In genomic region chr7:24530062-24530931, GRCm38 (mm10) we compare ENCODE assay signal across 8 mouse cellular contexts. TPM values are rescaled to one million over a fixed set of nuclear protein-coding genes. Genes with fewer than 3 reads are reported as not detected.
DNase-seq lines count a peak whose midpoint lies in the region; ATAC-seq and TF ChIP-seq lines count a peak whose summit lies in the region.

Gene Irgq (plus strand): TSS chr7:24530689.

- WGBS in cerebellum, adult 2 months = under 1% methylated on average over 44 of the region's 44 CpGs
- WGBS in forebrain, postnatal 0 days = under 1% methylated on average over 44 of the region's 44 CpGs
- under 1% methylated on average over 44 of the region's 44 CpGs for WGBS in lung, embryonic 15.5 days

- peak within 1 kb of the TSS; percentile 85 for H3K27ac ChIP-seq in MEL (ENCODE audit: control insufficient read depth, low read depth, low read length)
- peak within 1 kb of the TSS; percentile 81 for H3K27ac ChIP-seq in cerebellum, adult 2 months (ENCODE audit: insufficient read depth, low read length)
- peak within 1 kb of the TSS; percentile 93 for H3K27ac ChIP-seq in forebrain, postnatal 0 days (ENCODE audit: low read depth, low read length)
- H3K27ac ChIP-seq in lung, embryonic 15.5 days = peak within 1 kb of the TSS; percentile 84

- ATAC-seq in forebrain, postnatal 0 days = peak; percentile 95
- peak; percentile 94 for ATAC-seq in lung, embryonic 15.5 days (ENCODE audit: borderline replicate concordance, extremely low read depth, low FRiP score, low TSS enrichment)

- peak within 1 kb of the TSS; percentile 78 to 86 for H3K4me3 ChIP-seq in MEL (ENCODE audit: control insufficient read depth in 1 of 2, insufficient read depth in 1 of 2, low read depth in 2 of 2, low read length in 2 of 2)
- H3K4me3 ChIP-seq in cerebellum, adult 2 months (replicated peaks; ENCODE audit: insufficient read depth, low read depth, low read length) = peak within 1 kb of the TSS; percentile 71
- H3K4me3 ChIP-seq in forebrain, postnatal 0 days (ENCODE audit: low read depth, low read length) = peak within 1 kb of the TSS; percentile 61
- H3K4me3 ChIP-seq in lung, embryonic 15.5 days = peak within 1 kb of the TSS; percentile 58

- no peaks in the 10 kb centered on the region for H3K9me3 ChIP-seq in MEL (replicated peaks; ENCODE audit: insufficient read depth, low read length)
- H3K9me3 ChIP-seq in forebrain, postnatal 0 days (ENCODE audit: low read length) = no peaks in the 10 kb centered on the region
- no peaks in the 10 kb centered on the region for H3K9me3 ChIP-seq in lung, embryonic 15.5 days

- peak within 1 kb of the TSS; percentile 80 for H3K9ac ChIP-seq in MEL (ENCODE audit: control insufficient read depth, low read depth, low read length, poor library complexity, severe bottlenecking)
- H3K9ac ChIP-seq in forebrain, postnatal 0 days = peak within 1 kb of the TSS; percentile 94
- peak within 1 kb of the TSS; percentile 82 for H3K9ac ChIP-seq in lung, embryonic 15.5 days

- TF ChIP-seq CTCF in MEL (IDR thresholded peaks at IDR 0.05 in 2 of 3, conservative IDR thresholded peaks at IDR 0.05 in 1 of 3; ENCODE audit: control insufficient read depth in 1 of 3, insufficient read depth in 1 of 3, low read depth in 2 of 3, low read length in 3 of 3, poor library complexity in 1 of 3, severe bottlenecking in 1 of 3) = no peak; a peak in 1 of 6 replicates
- no peak for TF ChIP-seq CTCF in cerebellum, adult 2 months (IDR thresholded peaks at IDR 0.05; ENCODE audit: borderline replicate concordance, insufficient read depth, low read depth, low read length)
- TF ChIP-seq CTCF in forebrain, postnatal 0 days (IDR thresholded peaks at IDR 0.05; ENCODE audit: low read depth) = no peak

- H3K27me3 ChIP-seq in MEL (ENCODE audit: control insufficient read depth in 1 of 2, insufficient read depth in 2 of 2, low read length in 2 of 2) = peaks cover 0 to 2% of the 10 kb centered on the region in 2 experiments; a peak in 1 of 4 replicates
- no peaks in the 10 kb centered on the region for H3K27me3 ChIP-seq in cerebellum, adult 2 months (ENCODE audit: control insufficient read depth, insufficient read depth, low read length)
- no peaks in the 10 kb centered on the region for H3K27me3 ChIP-seq in forebrain, postnatal 0 days (ENCODE audit: insufficient read depth, low read length)
- H3K27me3 ChIP-seq in lung, embryonic 15.5 days = no peaks in the 10 kb centered on the region

- peak; percentile 100 for DNase-seq in MEL (ENCODE audit: low read depth, low spot score)
- peak; percentile 99 for DNase-seq in cerebellum, adult 2 months
- DNase-seq in forebrain, postnatal 0 days = peak; percentile 100
- DNase-seq in heart, postnatal 4 days = peak; percentile 99
- peak; percentile 99 for DNase-seq in layer of hippocampus, adult 8-10 months (ENCODE audit: low spot score in 2 of 2)
- DNase-seq in ovary, adult 18-20 months (ENCODE audit: low spot score) = peak; percentile 98
- peak; percentile 100 for DNase-seq in thymus, postnatal 0 days (ENCODE audit: low spot score)

- H3K4me1 ChIP-seq in MEL (ENCODE audit: control insufficient read depth in 1 of 2, insufficient read depth in 2 of 2, low read length in 2 of 2) = peaks cover 2 to 26% of the 10 kb centered on the region in 2 experiments
- H3K4me1 ChIP-seq in cerebellum, adult 2 months (ENCODE audit: control insufficient read depth, insufficient read depth, low read length) = peaks cover 23% of the 10 kb centered on the region
- H3K4me1 ChIP-seq in forebrain, postnatal 0 days (ENCODE audit: insufficient read depth) = peaks cover 14% of the 10 kb centered on the region; the same call in 1 of the 2 replicates
- peaks cover 24% of the 10 kb centered on the region for H3K4me1 ChIP-seq in lung, embryonic 15.5 days

- H3K36me3 ChIP-seq in MEL (ENCODE audit: control insufficient read depth in 1 of 2, insufficient read depth in 2 of 2, low read length in 2 of 2) = peaks cover 0 to 14% of the 10 kb centered on the region in 2 experiments; a peak in 2 of 4 replicates
- H3K36me3 ChIP-seq in forebrain, postnatal 0 days (ENCODE audit: insufficient read depth) = peaks cover 17% of the 10 kb centered on the region
- peaks cover 21% of the 10 kb centered on the region for H3K36me3 ChIP-seq in lung, embryonic 15.5 days

- peak within 1 kb of the TSS; percentile 92 for H3K4me2 ChIP-seq in forebrain, postnatal 0 days (ENCODE audit: low read depth)
- H3K4me2 ChIP-seq in lung, embryonic 15.5 days = peak within 1 kb of the TSS; percentile 93

- TF ChIP-seq RAD21 in MEL (IDR thresholded peaks at IDR 0.05; ENCODE audit: low read depth, low read length) = no peak

- TF ChIP-seq EP300 in MEL (IDR thresholded peaks at IDR 0.05; ENCODE audit: low read depth in 1 of 2, low read length in 2 of 2) = 0 out of 4 replicates have a peak, but pooled peaks of 1 of the 2 experiments have one; percentile 22

- peak; percentile 37 to 62; a peak in 2 of 4 replicates for TF ChIP-seq POLR2A in MEL (IDR thresholded peaks at IDR 0.05; ENCODE audit: control insufficient read depth in 1 of 2, insufficient read depth in 1 of 2, low read depth in 1 of 2, low read length in 2 of 2, poor library complexity in 1 of 2)
- peak; percentile 76; the same call in 1 of the 2 replicates for TF ChIP-seq POLR2A in cerebellum, adult 2 months (IDR thresholded peaks at IDR 0.05; ENCODE audit: borderline replicate concordance, insufficient read depth, low read length)

- H3K79me2 ChIP-seq in MEL (ENCODE audit: control insufficient read depth, insufficient read depth, low read length, poor library complexity) = peaks cover 4% of the 10 kb centered on the region; the same call in 1 of the 2 replicates

TF ChIP-seq in MEL, 35 proteins besides CTCF, POLR2A, EP300 and RAD21 (continues in another document):
- TF ChIP-seq POLR2AphosphoS2 (IDR thresholded peaks at IDR 0.05; ENCODE audit: low read length) (peak; percentile 68; the same call in 1 of the 2 replicates), NRF1 (IDR thresholded peaks at IDR 0.05; ENCODE audit: insufficient read depth, low read depth, low read length, poor library complexity, severe bottlenecking) (peak; percentile 93), ETS1 (IDR thresholded peaks at IDR 0.05; ENCODE audit: low read depth, low read length) (peak; percentile 55; the same call in 1 of the 2 replicates), MAZ (IDR thresholded peaks at IDR 0.05; ENCODE audit: low read depth, low read length) (peak; percentile 55; the same call in 1 of the 2 replicates), E2F4 (IDR thresholded peaks at IDR 0.05; ENCODE audit: borderline replicate concordance, low read depth, low read length) (0 out of 2 replicates have a peak, but pooled peaks have one; percentile 24), TCF12 (IDR thresholded peaks at IDR 0.05; ENCODE audit: low read depth, low read length) (peak; percentile 52; the same call in 1 of the 2 replicates), USF2 (IDR thresholded peaks at IDR 0.05; ENCODE audit: borderline replicate concordance in 1 of 2, insufficient read depth in 1 of 2, low read depth in 1 of 2, low read length in 2 of 2) (no peak), HCFC1 (IDR thresholded peaks at IDR 0.05; ENCODE audit: low read depth, low read length) (peak; percentile 100), ZKSCAN1 (IDR thresholded peaks at IDR 0.05; ENCODE audit: low read depth, low read length) (no peak), BHLHE40 (IDR thresholded peaks at IDR 0.05; ENCODE audit: borderline replicate concordance, low read depth, low read length) (peak; percentile 29; the same call in 1 of the 2 replicates), SIN3A (IDR thresholded peaks at IDR 0.05; ENCODE audit: low read length) (peak; percentile 99), UBTF (IDR thresholded peaks at IDR 0.05; ENCODE audit: borderline replicate concordance, insufficient read depth, low read depth, low read length) (no peak), ZC3H11A (IDR thresholded peaks at IDR 0.05; ENCODE audit: low read depth, low read length) (no peak), GABPA (IDR thresholded peaks at IDR 0.05; ENCODE audit: low read depth, low read length) (no peak), RCOR1 (IDR thresholded peaks at IDR 0.05; ENCODE audit: low read depth, low read length) (peak; percentile 24; the same call in 1 of the 2 replicates), ELF1 (IDR thresholded peaks at IDR 0.05; ENCODE audit: low read depth, low read length) (peak; percentile 91), MAX (IDR thresholded peaks at IDR 0.05; ENCODE audit: low read length) (peak; percentile 99), KAT2A (conservative IDR thresholded peaks at IDR 0.05; ENCODE audit: low read depth, low read length) (peak; percentile 94), TBP (IDR thresholded peaks at IDR 0.05; ENCODE audit: low read depth, low read length) (peak; percentile 69; the same call in 1 of the 2 replicates), ZMIZ1 (IDR thresholded peaks at IDR 0.05; ENCODE audit: low read depth, low read length) (no peak), MXI1 (IDR thresholded peaks at IDR 0.05; ENCODE audit: low read depth, low read length) (peak; percentile 96), ZNF384 (IDR thresholded peaks at IDR 0.05; ENCODE audit: low read depth, low read length) (no peak), MYC (IDR thresholded peaks at IDR 0.05; ENCODE audit: low read depth, low read length) (peak; percentile 77), MYB (IDR thresholded peaks at IDR 0.05; ENCODE audit: low read depth, low read length) (no peak), CHD2 (IDR thresholded peaks at IDR 0.05; ENCODE audit: low read length) (no peak), JUND (IDR thresholded peaks at IDR 0.05; ENCODE audit: low read depth, low read length) (peak; percentile 48; the same call in 1 of the 2 replicates), NELFE (IDR thresholded peaks at IDR 0.05; ENCODE audit: low read depth, low read length) (peak; percentile 65), USF1 (IDR thresholded peaks at IDR 0.05; ENCODE audit: low read depth, low read length) (peak; percentile 34), TAL1 (IDR thresholded peaks at IDR 0.05; ENCODE audit: low read length) (no peak)

RNA-seq across cellular contexts. Expression of gene Irgq, which starts in this region (rescaled TPM):
- total RNA-seq in MEL (2012; rRNA removed) = 3.6 and 4.7 TPM in 2 replicates
- 1 to 10 TPM in 1 of 2 experiments, not detected in 1; 5.8 TPM for polyA plus RNA-seq in MEL (2012; ENCODE audit: insufficient read depth in 1 of 2, insufficient read length in 2 of 2, low read depth in 1 of 2, low replicate concordance in 2 of 2, missing spikeins in 1 of 2)
- polyA plus RNA-seq in cerebellum, adult 2 months (2012; rRNA removed) = 37.0 and 38.3 TPM in 2 replicates
- 103 and 119 TPM in 2 replicates for total RNA-seq in forebrain, postnatal 0 days (2014; rRNA removed)
- 20.8 and 26.8 TPM in 2 replicates for polyA plus RNA-seq in forebrain, postnatal 0 days (2015; fragmentation: Nextera tagmentation; extraction: Ambion mirVana)
- total RNA-seq in heart, postnatal 4 days (2021) = 10 to 100 TPM; 16.7 to 17.2 TPM
- total RNA-seq in layer of hippocampus, adult 8-10 months (2022) = 10 to 100 TPM; 53.6 to 65.2 (median 60.0) TPM
- polyA plus RNA-seq in lung, embryonic 15.5 days (2015; fragmentation: Nextera tagmentation; extraction: Ambion mirVana) = 7.8 and 7.9 TPM in 2 replicates
- 5.5 and 5.7 TPM in 2 replicates for polyA plus RNA-seq in thymus, postnatal 0 days (2015; fragmentation: Nextera tagmentation; extraction: Ambion mirVana)

Comparison
In these comparisons a context has a peak if more than half of its experiments do, and no peak if none do; other contexts are left out.
1. Peak in every context shown above with its lines: DNase-seq, ATAC-seq, H3K4me3 ChIP-seq and H3K27ac ChIP-seq.